Mouse (Mus musculus) thymus, adult 18-20 months (tissue): Measurements from ENCODE around the gene Ch25h.

Source experiments
- DNase-seq, 2 experiments: peaks; one replicate each; pipeline ENCODE4 v3.0.0; 2022; ENCODE audit warnings: mixed read lengths in 2 of 2

The Ch25h gene

GRCm38 (mm10) chr19:34468216-34468615 lies 6.7 kb downstream of the Ch25h start:
- no peak for DNase-seq

GRCm38 (mm10) chr19:34464453-34464852 lies 10.5 kb downstream of the Ch25h start:
- no peak for DNase-seq

DNA sequence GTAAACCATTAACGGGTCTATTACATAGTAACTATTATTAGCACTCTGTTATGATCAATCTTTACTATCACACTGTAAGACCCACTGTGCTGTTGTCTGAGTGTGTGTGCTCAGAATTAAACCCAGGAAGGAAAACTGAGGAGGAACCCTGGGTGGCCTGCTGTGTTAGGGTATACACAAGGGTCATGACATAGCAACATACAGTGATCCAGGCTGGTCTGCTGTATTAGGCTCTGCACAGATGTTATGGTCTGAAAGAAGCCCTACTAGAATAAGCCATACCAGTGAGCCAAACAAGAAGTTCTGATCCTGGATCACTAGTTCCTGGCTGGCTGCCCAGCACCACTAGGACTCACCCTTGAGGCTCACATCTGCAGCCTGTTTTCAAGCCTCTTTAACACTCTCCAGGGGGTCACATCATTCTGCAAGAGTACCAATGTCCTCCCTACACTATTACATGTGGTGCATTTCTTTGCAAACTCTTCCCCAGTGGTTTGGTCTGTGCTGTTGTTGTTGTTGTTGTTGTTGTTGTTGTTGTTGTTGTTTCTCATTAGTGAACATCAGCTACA lies 13.4 kb downstream of the Ch25h start:
- no peak for DNase-seq

DNA sequence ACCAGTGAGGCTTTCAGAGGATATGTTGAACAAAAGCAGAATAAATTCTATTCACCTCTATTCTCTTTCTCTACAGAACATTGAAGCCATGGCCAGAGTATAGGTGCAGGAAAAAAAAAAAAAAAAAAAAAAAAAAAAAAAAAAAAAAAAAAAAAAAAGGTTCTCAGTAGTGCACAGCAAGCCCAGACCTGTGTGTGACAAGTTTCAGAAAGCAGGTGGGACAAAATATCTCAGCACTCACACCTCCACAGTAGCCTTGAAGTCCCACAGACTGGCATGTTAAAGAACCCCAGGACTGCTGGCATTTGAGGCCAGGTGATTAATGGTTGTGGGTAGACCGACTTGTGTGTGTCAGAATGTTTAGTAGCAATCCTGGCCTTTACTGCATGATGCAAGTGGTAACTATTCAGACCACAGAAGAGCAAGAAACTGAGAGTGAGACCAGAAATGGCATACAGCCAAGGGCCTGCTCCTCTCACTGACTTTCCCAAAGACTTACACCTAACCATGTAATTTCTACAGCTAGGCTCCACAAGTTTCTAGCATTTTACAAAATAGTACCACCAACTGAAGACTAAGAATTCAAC lies 24.1 kb downstream of the Ch25h start:
- no peak for DNase-seq

- DNase-seq: no peak
Observed at GRCm38 (mm10) chr19:34448851-34449250, 26.1 kb downstream of the Ch25h start.

DNA sequence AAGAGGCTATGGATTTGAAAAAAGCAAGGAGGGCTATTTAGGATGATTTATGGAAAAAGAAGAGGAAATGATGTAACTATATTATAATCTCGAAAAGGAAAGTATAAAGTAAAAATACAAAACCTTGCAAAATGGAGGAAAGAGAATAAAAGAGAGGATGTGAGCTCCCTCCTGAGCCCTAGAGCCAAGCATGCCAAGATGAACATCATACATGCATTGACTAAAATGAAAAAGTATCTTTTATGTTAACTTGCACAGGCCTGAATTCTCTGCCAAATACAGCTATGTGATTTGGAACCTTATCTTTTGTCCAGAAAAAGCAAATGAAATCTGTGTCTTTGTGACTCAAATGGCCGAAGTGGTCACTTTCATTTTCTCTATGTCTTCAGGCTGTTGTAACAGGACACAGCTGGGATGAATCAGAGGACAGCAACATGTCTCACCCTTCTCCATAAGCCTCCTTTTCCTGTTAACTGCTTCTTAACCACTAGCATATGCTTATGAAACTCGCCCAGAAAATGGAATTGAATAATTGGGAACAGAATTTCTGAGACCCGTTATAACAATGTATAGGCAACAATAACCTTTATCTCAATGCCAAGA lies 29.5 kb downstream of the Ch25h start:
- no peak for DNase-seq

GRCm38 (mm10) chr19:34444785-34445184 lies 30.2 kb downstream of the Ch25h start:
- DNase-seq: no peak

DNA sequence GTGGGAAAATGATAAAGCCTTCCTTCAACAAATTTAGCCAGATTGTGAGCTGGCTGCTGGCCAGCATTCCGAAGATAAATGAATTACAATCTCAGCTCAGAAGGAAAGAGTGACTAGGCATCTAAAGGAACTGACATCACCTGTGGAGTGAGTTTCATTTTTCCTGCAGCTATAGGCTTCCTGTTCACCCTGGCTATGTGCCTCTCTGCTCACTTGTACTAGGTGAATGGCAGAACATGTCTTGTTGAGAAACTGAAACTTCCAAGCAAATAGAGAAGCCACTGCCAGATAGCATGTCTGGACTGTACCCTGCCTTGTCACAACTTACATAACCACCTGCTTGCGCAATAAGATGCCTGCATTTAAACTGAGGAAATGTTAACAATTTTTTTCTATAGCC lies 33.0 kb downstream of the Ch25h start:
- DNase-seq: no peak

- DNase-seq: no peak
Observed at GRCm38 (mm10) chr19:34435197-34435611, 39.8 kb downstream of the Ch25h start.

DNA sequence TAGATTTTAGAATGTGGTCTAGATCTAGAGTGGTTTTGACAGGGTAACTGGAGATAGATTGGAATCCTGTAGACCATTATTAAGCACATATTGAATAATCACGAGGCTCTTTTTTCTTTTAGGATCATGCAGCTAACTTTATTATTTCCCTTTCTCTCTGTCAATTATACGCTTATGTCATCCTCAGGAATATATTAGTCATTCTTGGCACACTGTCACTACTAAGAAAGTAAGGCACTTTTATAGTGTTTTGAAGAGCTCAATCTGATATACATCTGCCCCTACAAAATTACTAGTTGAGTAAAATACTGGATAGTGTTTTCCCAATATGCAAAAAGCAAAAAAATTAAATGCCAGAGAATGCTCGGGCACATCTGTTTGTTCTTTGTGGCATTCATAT lies 43.6 kb downstream of the Ch25h start:
- no peak for DNase-seq

DNA sequence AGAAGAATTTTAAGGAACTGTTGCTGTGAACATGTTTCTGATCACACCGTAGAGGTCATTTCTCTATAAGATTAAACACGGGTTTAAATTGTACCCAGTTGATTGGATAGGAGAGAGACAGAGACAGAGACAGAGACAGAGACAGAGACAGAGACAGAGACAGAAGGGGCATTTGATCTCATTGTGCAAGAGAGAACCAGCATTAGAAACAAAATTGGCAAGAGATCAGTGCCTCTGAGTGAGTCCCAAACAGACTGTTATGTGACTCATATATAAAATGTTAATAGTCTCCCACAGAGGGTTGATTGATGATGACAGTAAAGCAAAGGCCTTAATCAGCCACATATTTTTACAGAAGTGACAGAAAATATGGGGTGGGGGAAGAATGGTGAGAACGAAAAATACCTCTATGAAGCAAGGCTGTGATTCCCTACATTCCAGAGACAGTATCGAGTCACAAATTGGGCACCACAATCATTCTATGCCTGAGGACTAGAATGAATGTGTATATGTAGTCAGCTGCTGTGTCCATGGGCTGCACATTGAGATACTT lies 51.1 kb downstream of the Ch25h start:
- no peak for DNase-seq
